Mouse (Mus musculus) brain, embryonic 18.5 days (tissue): ENCODE measurements at regions not wholly inside any gene's neighbourhood (a gene's known extent, or its start where the extent isn't known, plus 50 kb on each side); places are given as distances from the start of the nearest gene placed in this dataset.

Experiments used
- DNase-seq: peaks from one replicate; pipeline ENCODE4 v3.0.0-alpha.2; 2012; ENCODE audit warnings: low read depth, low spot score

DNA sequence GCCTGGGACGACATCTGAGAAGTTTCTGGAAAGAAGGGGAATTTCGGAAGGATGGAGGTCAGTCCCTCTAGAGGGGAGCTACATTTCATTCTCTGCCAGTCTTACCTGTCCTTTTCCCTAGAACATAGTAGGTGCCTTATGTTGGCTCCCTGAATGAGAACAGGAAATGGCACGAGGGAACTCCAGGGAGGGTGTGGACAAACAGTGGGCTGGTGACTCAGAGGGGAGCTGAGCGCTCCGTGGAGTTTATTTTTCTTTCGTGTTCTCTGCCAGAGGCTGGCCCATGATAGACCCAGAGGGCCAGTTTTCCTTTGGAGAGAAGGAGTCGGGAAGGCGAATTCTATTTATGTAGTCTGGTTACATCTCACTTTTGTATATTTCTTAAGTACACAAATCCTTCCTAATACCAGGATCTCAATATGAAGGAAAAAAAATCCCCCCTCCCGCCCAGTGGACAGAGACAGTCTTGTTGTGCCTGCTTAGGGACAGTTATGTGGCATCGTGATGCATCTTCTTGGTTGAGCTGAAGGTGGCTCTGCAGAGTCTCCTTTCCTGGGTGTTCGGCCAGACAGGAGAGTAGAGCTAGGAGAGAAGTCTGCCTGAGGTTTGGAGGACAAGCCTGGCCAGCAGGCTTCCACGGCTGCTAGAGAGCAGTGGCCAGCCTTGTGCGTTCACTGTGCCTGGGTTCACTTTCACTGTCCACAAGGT is 84.3 kb upstream of the Rbpj start:
- DNase-seq, result no peak

DNA sequence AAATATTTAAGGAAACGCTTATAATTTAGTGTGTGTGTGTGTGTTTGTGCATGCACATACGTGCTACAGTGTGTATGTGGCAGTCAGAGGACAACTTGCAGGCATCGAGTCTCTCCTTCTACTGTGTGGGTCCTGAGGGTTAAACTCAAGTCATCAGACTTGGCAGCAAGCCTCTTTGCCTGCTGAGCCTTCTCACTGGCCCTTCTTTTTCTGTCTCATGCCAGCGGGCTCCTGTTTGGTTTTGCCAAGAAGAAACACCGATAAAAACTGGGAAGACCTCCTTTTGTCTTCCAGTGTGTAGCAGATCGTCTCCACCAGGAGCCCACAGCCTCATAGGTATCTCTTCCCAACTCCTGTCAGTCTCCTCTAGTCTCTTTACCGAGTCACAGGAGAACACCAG is 81.9 kb upstream of the Rbpj start:
- DNase-seq, result no peak

DNA sequence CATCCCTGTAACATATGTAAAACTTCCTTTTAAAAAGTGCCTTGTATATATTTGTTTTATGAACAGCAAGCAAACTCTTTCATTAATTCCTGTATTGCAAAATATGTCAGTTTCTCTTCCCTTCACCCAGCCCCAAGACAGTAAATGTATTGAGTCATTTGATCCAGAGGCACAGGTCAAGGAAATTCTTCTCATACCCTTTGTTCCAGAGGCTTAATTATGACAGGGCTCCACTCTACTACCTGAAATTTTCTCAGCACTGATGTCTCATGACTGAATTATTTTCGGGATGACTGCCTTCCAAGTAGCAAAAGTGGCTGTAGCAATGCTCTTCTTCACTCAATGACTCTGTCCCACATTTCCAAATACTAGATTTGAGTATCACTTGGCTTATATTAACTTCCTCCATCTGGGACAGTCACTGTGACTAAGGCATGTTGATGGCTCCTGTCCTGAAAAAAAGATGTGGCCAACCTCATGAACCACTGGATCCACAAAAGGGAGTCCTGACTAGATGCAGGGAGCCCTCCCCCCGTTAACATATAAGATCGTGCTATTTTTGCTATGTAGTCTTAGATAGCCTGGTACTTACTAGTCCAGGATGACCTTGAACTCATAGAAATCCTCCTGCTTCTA is 80.3 kb upstream of the Rbpj start:
- DNase-seq, result no peak

DNA sequence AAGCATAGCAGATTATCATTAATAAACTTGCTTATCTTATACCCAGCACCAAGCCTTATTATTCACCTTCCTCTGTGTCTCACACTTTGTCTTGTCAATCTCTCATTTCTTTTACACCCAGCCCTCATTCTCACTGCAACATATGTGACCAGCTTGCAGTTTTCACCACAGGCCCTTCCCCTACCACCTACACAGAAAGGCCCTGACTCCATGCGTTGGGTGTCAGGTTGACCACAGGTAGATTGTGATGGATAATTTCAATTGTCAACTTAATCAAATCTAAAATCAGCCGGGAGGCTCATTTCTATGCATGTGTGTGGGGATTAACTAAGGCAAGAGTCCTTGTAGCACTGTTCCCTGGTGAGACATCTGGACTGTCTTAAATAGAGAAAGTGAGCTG is 72.4 kb upstream of the Rbpj start:
- no peak for DNase-seq

DNA sequence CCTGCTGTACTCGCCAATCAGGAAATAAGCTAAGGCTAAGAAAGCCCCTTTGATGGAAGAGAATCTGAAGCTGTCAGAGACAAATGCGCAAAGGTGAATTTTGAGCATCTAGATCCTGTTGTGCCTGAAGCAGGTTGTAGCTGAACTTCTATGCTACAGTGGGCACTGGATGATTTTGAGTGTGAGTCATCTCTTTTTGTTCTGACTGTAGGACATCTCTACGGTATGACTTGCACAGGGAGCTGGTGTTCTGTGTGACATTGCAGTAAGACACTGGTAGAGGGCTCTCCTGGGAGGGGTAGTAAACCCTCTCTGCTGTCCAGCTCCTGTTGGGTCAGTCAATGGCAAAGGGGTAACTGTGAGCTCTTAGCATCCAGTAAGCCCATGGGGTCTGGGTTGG is 71.4 kb upstream of the Rbpj start:
- no peak for DNase-seq

DNA sequence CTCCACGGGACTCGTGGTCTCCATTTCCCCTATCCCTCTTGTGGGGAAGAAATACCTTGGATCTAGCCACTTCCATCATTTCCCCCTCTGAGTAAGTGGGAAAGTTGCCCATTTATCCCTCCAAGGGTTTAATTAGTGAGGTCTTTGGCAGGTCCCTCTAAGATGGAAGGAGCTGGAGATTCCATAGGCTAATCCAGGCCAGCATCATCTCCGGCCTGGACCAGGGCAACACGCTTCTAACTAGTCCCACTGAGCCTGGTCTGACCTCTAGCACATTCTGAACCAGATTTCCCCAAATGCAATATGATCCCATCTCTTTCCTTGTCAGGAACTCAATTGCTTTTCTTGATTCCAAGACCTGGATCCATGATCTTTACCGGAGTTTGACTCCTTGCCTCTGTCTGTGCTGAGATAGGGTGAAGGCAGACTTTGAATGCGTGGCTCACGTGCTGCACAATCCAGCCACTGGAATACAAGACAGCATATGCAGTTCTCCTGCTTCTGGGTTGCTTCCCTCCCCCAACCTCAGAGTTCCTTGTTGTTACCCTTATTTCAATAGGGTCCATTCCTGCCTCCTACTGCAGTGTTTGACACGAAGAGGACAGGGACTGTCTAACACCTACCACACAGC is 67.4 kb upstream of the Rbpj start:
- no peak for DNase-seq

DNA sequence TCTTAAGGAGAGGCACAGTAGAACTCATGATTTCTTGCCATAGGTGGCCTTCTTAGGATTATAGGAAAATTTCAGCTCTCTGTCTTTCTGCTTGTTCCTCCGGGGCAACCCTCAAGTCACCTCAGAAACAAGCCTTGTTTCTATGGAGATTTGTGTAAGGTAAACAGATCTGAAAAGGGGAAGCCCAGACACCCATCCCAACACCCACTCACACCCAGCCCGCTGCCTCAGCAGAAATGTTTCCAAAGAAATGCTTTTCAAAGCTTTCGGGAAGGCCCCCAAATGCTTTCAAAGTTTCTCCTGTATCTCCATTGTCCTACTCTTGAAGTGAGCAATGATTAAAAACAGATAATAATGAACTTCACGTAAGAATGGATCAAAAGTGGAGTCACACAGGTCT is 64.9 kb upstream of the Rbpj start:
- DNase-seq, result no peak

DNA sequence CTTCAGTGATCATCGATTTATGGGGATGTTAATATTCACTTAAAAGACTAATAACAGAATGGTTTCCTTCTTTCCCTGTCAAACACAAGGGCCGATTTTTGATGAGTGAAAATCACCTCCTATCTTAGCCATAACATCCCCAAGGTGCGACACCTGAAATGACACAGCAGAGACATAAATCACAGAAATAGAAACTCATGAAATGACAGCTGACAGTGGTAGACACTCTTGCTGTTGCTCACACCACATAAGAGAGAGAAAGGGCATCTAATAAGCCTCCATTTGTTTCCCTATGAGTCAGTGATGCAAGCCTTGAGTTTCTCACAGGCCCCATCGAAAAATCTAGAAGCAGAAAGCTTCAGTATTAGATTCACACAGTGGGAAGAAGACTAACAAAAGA is 63.9 kb upstream of the Rbpj start:
- DNase-seq, result no peak

DNA sequence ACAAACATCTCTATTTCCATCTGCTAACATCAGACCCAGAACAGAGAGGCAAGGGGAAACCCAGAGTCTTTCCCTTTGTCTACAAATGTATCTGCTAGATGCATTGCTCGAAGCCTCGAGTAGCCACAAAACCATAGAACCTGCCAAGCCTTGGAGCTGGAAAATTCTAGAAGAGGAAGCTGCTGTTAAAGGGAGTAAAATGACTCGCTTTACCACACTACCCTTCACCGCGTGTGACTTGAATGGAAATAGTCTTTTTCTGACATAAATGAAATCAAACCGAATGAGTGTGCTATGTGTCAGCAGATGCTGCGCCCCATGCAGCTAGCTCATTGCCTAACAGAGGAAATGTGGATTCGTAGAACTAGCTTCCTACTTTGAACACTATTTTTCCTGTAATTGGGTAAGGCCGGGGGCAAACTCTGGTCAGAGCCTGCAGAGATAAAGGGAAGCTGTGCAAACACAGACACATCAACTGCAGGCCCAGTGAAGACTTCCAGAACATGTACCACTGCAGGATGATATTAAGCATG is 63.3 kb upstream of the Rbpj start:
- DNase-seq, result no peak

DNA sequence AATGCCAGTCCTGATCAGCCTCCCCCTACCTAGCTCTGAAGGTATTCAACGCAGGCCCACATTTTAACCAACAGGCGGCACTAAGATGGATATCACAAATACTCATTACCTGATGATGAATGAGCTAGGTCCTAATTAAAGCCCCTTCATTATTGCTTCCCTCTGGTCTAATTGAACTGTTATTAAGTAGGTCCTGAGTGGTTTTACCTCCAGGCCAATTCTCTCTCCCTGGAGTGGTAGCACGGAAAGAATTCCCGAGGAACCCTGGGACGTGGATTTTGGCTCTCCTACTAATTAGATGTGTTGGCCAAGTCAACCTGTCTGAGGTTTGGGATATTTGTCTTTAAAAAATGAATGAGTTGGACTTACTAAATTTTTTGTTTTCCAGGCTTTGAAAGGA is 60.0 kb upstream of the Rbpj start:
- DNase-seq, result no peak

DNA sequence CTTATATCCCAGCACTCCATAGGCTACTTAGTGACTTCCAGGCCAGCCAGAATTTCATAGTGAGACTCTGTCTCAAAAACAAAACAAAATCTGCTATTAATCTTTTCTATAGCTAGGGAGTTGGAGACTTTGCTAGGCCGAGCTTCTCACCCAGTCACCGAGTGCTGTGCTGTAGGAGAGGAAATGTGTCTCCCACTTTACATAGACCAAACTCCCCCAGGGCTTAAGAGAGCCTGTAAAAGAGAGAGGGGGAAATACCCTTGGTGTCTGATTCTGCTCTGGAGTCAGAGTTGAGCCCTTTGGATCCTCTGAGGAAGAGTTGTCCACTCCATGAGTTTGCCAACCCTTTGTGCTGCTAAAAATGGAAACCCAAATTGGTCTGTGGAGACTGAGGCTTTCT is 58.3 kb upstream of the Rbpj start:
- no peak for DNase-seq

DNA sequence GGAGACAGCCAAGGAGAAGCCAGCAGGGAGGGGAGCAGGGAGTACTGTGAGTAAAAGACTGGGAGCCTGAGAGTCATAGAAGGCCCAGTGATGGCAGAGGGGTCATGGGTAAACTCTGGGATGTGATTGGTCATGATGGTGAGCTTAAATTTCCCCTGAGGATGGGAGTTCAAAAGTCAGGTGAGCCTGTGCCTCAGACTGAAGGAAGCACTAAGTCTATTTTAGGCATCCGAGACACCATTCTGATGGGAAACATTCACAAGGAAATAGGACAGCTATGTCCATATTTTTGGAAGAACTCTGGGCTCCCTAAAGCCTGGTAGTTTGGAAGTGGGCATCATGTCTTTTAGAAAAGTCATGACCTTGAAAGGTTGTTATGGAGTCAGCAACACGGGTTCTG is 57.7 kb upstream of the Rbpj start:
- DNase-seq, result no peak

DNA sequence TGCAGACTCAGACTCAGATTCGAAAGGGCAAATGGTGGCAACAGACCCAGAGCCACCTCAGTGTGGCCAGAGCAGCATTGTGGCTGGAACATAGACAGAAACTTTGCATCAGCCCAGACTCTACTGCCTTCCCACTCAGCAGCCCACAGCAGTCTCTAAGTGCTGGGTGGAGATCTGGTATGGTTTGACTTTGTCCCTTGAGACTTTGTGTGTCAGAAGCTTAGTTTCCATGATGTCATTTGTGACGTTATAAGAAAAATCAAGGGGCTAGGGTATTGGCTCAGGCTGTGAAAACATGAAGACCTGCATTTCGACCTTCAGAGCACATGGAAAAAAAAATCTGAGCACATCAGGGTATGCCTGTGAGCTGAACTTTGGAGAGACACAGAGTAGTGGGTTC is 56.2 kb upstream of the Rbpj start:
- DNase-seq, result no peak

DNA sequence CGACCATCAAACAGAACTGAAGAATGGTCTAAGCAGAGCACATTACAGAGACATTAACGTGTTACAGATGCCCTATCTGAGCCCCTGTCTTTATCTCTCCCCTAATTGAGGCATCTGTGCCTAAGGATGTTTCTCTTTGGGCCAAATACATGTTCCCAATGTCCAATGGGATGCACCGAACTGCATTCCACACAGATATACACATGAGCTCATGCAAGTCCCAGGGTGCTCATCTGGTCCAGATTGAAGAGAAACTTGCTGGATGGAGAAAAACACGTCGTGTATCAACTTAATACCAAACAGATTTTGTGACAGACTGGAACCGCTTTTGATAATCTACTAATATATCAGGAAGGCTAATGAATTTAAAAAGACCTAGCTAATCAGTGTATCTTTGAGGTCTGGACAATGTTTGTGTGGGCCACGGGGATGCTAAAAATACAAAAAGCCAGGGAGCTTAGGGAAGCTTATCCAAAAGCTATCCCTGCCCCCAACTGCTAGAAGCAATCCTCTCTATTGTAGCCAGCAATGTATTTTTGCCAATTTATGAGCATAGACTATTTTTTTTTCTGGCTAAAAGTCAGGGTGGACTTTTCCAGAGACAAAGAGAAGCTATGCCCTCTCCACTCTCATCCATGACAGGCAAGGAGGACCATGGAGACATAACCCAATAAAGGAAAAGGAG is 53.4 kb upstream of the Rbpj start:
- DNase-seq, result no peak

DNA sequence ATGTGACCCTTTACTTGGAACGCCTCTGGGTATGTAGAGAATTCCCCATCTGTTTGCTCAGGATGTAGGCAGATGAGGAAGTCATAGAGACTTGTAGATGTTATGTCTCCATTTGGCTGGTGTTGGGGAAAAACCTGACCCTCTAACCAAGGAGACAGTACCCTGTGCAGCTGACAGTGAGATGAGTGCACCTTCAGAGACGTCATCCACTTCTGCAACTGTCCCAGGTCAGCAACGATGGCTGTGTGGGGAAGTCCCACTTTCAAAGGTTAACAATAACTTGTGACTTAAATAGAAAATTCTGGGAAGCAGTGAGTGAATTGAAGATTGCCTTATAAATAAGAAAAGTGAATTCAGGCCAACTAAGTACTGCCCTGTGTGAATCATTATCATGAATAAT is 52.3 kb upstream of the Rbpj start:
- no peak for DNase-seq

DNA sequence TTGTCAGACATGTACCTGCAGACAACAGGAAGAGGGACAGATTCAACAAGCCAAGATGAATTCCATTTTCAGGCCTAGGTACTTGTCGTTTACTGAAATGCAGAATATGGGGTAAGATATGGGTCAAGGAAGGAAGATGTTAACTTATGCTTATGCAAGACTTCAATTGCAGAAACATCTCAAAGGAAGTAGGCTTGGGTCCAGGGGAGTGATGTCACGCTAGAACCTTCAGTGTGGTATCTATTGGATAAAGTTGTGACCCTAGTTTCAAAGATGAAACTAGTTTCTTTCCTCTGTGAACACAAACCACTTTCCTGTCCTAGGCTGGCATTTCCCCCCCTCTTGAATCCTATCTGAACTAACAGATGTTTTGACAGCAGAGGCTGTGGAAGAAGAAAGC is 50.5 kb upstream of the Rbpj start:
- DNase-seq, result no peak
